Mouse (Mus musculus): ENCODE data around the gene Kng2. TPM values are rescaled to one million over a fixed set of nuclear protein-coding genes. Genes with fewer than 3 reads are reported as not detected.

Gene Kng2
- not detected in 4 replicates for total RNA-seq (2023; ENCODE audit: inconsistent age)

GRCm38 (mm10) chr16:23028966-23029600, at the start of gene Kng2:
Kng2 (minus strand) TSS chr16:23029482.

DNA sequence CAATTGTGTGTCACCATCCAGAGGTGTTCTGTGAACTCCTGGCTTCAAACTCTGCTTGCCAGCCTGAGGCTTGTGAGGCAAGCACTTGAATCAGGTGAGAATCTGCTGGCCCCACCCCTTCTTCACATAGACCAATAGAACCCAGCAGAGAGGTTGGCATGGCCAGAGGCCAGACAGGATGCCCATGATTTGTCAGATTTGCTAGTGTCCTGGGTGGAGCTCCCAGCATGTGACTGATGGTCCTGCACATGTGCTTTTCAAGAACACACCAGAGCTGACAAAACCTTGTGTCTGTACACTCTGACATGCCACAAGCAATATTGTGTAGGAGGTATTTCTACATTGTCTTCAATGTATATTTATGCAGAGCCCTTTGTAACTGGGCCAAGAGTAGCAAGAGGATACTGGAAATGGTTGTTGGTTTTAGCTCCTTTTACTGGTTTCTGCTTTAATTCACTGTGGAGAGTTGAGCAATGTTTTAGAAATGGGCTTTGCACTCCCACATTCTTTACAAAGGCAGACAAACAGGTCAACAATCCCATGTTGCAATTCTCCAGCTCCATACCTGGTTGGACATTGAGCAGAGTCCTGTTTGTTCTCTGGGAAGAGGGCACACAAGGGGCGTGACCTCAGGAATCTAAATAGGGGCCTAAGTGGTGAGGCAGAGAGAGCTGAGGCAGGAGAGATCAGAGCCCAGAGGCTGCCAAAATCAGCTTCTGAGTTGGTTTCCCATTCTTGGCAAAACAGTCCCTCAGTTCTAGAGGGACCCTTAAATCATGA, 28.6 kb upstream of the Kng2 start, which contains the start of gene Kng1:
TSS of gene Kng1 (plus strand) at position 198 of the 780 bp plus-strand sequence.

DNA sequence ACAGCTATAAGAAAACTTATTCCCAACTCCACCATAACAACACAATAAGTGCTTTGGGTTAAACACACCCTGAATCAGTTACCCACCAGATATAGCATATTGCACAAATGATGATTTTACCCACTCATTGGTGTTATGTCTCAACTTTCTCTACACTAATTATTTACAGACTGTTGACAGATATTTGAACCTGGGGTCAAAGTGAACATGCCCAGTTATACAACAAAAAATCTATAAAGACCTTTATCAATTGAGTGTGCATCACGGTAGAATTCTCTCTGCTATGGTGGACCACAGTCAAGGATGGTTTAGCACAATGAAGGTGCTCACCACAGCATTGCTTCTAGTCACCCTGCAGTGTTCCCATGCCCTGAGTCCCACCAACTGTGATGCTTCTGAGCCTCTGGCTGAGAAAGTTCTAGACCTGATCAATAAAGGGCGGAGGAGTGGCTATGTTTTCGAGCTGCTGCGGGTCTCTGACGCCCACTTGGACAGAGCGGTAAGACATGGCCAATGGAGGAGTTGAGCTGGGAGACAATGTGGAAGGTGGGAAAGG, 78.4 kb downstream of the Kng2 start, which contains the start of gene Hrg:
TSS of gene Hrg (plus strand) at position 233 of the 556 bp plus-strand sequence.

Other genes starting within 250 kb of the Kng2 start
- not detected in 4 replicates for gene Crygs, start 217.9 kb downstream of the Kng2 start, total RNA-seq (2023; ENCODE audit: inconsistent age)
- 20.9 to 33.3 TPM (median 22.2 TPM) in 4 replicates for gene Tbccd1, start 171.8 kb downstream of the Kng2 start, total RNA-seq (2023; ENCODE audit: inconsistent age)
- gene Dnajb11, start 171.6 kb downstream of the Kng2 start, total RNA-seq (2023; ENCODE audit: inconsistent age): 72.1 to 78.3 TPM (median 75.6 TPM) in 4 replicates
- gene Ahsg, start 138.2 kb downstream of the Kng2 start, total RNA-seq (2023; ENCODE audit: inconsistent age): not detected in 4 replicates
- gene Fetub, start 111.1 kb downstream of the Kng2 start, total RNA-seq (2023; ENCODE audit: inconsistent age): not detected in 4 replicates
- not detected in 4 replicates for gene Hrg, start 78.4 kb downstream of the Kng2 start, total RNA-seq (2023; ENCODE audit: inconsistent age)
- not detected in 4 replicates for gene Kng1, start 28.4 kb upstream of the Kng2 start, total RNA-seq (2023; ENCODE audit: inconsistent age)
- gene Eif4a2, start 78.0 kb upstream of the Kng2 start, total RNA-seq (2023; ENCODE audit: inconsistent age): 1,189 to 1,229 TPM (median 1,224 TPM) in 4 replicates
- 8.4 to 14.2 TPM (median 10.3 TPM) in 4 replicates for gene Rfc4, start 98.3 kb upstream of the Kng2 start, total RNA-seq (2023; ENCODE audit: inconsistent age)
- not detected in 4 replicates for gene Adipoq, start 117.1 kb upstream of the Kng2 start, total RNA-seq (2023; ENCODE audit: inconsistent age)
- 123 to 161 TPM (median 148 TPM) in 4 replicates for gene St6gal1, start 195.3 kb upstream of the Kng2 start, total RNA-seq (2023; ENCODE audit: inconsistent age)

All from B cell, adult (primary cell).